Mouse (Mus musculus) gastrocnemius, postnatal 25 days (tissue): ENCODE measurements around the gene Rnf145. TPM values are rescaled to one million over a fixed set of nuclear protein-coding genes. Genes with fewer than 3 reads are reported as not detected.

Experiments used
- DNase-seq: peaks from one replicate; pipeline ENCODE4 v3.0.0; 2022
- total RNA-seq, 2 experiments: library from RNA; stranded (reverse); gene quantifications; 1 replicate in 1 of 2; 2 replicates in 1 of 2; pipeline ENCODE4 v1.2.3; 2021

Gene Rnf145
- total RNA-seq, 2 experiments from 2014 or later = 8.1 to 10.9 TPM

DNA sequence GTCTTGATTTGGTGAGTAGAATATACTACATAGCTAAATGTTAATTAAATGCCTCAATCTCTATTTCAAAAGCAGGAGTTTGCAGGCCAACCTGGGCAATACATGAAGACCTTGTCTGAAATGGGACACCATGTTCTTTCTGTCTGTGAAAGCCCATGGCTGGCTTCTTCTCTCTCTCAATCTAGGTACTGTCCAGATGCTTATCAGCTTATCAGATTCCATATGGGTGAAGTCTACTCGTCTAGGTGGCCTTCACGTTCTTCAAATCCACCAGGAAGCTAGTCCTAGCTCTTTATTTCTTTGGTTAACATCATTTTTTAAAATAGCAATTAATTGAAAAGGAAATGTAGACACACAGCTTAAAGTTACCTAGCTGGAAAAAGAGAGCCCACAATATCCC lies 8.9 kb upstream of the Rnf145 start:
- no peak for DNase-seq

GRCm38 (mm10) chr11:44510371-44510770 lies 8.4 kb upstream of the Rnf145 start:
- no peak for DNase-seq

DNA sequence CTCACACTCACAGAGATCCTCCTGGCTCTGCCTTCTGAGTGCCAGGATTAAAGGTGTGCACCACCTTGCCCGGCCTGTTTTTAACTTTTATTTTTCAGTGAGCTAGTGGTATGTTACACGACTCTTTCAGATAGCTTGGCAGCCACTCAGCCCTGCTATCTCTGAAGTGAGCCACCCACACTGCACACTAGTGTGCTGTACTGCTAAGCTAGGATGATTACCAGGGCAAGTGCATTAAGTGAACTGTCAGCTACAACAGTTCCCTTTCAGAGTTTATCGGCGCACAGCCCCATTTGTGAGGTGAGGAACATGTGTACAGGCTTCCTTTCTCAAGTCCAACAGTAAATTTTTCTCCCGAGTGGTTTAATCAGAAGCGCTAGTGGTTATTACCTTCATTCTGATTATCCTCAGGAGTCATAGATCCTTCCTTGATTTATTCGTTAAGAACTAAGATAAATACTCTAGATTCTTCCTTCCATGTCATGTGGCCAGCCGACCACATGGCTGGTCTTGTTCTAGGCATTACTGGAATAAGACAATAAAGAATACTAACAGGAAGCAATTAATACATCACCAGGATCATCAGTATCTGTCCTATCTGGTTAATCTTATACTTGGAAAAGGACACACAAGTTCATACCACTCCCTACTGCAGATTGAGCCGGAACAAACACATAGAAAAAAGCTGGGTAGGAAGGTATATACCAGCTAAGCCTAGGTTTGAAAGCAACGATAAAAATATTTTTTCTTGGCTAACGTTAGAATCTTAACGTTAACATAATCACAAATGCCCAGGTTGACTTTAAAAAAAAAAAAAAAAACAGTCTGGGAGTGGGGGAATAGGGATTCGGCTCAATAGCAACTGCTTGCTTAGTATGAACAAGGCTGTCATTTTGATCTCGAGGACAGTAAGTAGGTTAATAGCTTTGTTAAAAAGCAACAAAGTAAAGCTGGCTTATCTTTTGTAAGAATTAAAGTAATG lies 6.4 kb upstream of the Rnf145 start:
- DNase-seq = no peak

- no peak for DNase-seq
Observed at GRCm38 (mm10) chr11:44513026-44513422, 5.7 kb upstream of the Rnf145 start.

- DNase-seq = no peak
Observed at GRCm38 (mm10) chr11:44514666-44515065, 4.1 kb upstream of the Rnf145 start.

DNA sequence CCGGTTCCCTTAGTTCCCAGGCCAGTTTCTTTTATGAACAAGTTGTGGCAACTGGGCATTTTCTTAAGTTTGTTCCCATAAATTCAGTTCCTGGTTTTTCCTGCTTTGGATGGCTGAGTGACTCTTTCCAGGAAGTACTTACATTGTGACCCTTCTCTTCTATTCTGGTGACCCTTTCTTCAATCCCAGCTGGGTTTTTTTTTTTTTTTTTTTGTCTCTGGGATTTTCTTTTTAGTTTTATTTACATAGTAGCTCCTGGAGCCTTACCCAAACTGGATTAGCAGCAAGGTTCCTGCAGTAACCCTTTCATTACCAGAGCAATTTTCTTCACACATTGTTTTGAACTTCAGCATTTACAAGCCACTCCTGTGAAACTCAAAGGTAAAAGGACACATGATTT lies 2.4 kb upstream of the Rnf145 start:
- DNase-seq = no peak

DNA sequence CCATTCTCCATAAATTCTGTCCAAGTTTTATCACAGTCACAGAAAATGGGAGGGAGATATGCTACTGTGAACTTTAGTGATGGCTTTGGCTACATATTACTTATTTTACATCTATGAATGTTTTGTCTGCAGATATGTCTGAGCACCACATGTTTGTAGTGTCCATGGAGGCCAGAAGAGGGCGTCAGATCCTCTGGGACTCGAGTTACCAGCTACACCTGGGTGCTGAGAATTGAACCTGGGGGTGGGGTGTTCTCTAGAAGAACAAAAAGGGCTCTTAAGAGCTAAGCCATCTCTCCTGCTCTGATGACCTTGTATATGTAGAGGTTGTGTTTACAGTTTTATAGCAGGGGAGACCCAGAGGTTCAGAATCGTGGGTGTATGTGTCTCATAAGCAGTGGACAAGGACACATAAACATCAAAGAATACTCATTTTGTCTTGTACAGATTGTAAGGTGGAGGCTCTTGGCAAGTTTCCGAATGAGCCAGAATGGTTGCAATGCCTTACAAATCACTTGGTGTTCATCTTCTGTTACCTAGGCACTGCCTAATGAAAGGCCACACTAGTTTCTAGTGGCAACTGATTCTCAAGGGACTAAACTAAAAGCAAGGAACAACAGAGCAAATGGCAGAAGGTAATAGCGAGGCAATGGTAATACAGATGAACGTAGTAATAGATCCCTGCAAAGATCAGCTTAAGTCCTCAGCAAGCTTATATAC lies 1.0 kb upstream of the Rnf145 start:
- DNase-seq = no peak

DNA sequence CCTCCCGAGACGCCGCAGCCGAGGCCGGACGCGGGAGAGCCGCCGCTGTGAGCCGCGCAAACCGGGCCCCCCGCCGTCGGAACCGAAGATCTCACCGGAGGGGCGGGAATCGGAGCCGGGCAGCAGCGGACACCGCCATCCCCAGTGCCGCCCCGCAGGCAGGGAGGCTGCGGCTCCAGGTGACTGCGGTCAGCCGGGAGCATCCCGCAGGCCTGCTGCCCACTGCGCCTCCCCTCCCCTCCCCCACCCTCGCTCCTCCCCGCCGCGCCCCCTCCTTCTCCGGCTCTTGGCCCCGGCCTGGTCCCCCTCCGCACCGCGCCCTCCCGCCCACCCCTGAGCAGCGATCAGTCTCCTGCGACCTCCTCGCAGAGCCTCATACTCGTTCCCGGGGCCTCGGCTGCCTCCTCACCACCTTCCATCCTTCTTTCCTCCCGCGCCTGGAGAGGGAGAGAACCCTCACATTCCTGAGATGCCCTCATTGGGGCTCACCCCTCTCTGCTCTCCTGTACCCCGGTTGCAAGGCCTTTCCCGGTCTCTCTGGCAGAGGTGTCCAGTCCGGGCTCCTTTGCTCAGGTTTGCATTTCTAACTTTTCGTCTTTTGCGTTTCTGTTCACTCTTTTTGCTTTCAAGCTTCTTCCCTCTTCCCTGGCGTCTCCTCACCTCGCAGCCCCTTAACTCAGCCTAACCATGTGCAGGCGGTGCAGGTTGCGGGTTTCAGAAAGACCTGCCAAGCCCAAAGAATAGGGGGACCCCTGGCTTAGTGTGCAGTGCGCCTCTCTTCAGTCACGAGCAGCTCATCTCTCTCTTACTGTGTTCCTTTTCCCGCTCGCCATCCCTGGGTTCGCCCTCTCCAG lies 559 bp downstream of the Rnf145 start:
- DNase-seq = no peak

DNA sequence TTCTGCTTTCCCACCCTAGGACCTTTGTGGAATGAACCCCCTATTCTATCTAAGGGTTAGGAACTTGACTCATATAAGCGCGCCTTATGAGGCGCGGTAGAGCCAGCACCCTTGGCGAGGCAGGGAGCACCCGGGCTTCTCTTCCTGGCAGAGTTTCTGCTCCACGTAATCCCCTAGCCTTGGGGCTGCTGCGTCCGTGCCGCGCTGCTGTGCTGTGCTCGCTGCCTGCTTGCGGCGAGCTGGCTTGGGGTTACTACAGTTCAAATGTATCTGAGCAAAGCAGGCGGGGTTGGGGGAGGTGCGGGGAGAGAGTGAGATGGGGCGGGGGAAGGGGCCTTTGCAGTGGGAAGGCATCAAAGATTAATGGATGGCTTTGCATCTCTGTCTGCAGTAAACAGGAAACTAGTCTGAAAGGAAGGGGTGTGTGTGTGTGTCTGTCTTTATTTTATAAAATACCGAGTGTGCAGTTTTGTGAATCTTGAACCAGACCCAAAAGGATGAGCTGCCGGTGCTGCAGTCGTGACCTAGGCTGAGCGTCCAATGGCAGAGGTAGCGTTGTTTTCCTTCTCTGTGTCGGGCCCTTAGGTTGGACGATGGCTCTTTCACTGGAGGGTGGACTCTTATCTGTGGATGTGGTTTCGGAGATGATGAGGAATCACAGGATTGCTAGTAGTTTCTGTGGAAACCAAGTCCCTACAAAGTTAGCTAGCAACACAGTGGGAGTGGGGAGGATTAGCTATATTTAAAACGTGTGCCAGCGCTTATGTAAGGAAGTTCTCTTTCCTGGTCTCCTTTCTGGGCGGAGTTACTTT lies 1.4 kb downstream of the Rnf145 start:
- peak; percentile 75 for DNase-seq

DNA sequence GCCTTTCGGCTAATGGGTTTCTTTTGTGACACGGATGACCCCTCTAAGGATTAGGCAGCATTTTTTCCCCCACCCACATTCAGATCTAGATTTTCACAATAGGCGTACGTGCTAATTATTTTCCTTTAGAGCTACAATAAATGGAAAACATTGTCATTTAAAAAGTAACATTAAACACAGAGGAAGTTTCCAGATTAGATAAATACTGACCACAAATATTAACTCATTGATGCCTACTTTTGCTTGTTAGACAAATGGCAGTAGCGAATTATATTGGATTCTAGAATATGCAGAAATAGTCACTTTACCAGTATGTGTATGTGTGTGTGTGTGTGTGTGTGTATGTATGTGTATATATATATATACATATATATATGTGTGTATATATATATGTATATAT lies 3.8 kb downstream of the Rnf145 start:
- no peak for DNase-seq

- DNase-seq = no peak
Observed at GRCm38 (mm10) chr11:44525765-44526164, 7.0 kb downstream of the Rnf145 start.

DNA sequence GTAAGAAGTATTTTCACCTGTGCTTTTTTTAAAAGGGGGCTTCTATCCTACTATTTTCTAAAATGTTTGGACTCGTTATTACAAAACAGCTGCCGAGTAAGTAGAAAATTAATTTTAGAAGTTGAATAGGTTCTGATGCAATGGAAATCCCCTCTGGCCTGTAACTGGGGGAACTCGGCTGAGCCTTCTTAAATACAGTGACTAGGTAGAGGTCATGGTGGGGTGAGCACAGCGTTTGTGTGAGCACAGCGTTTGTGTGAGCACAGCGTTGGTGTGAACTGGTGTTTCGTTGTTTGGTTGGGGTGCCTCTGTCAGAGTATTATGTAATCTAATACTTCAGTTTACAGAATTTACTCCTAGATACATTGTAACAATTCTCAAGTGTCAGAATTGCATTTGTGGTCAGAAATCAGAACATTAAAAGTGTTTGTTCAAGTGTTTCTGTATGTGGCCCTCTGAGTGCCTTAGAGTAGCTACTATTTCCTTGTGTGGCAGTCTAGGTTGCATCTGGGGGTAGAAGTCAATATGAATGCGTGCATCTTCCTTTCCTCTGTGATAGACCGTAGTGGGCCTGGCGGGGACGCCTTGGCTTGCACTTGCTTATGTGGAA lies 8.0 kb downstream of the Rnf145 start:
- no peak for DNase-seq

- no peak for DNase-seq
Observed at GRCm38 (mm10) chr11:44528560-44529199, 9.9 kb downstream of the Rnf145 start.

DNA sequence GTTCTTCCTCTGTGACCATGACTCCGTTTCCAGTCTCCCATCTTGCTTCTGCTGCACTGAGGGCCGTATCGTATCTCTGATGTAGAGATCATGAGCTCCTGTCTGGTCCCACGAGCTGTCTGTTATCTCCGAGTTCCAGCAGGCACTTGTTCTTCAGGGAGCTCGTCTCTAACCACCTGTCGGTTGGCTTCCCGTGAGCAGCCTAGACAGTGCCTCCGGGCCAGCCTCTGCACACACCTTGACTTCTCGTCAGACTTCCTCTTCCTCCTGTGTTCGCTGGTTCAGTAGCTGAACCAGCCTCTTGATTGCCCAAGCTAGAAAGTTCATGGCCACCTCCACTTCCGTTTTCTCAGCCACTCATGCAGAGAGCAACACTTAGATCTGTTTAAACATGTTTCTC lies 10.4 kb downstream of the Rnf145 start:
- no peak for DNase-seq

DNA sequence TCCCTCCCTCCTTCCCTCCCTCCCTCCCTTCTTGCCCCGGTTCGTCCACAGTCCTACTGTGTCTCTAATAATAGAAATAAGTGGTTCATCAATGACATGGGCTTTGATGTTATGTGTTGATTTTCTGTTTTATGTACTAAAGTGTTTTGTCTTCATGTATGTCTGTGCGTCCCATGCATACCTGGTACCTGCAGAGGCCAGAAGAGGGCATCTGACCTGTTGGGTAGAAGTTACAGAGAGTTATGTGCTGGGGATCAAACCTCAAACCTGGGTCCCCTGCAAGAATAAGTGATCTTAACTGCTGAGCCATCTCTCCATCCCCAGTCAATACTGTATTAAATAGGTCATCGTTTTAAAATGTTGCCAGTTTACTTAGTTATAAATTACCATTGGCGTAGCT lies 11.0 kb downstream of the Rnf145 start:
- no peak for DNase-seq

DNA sequence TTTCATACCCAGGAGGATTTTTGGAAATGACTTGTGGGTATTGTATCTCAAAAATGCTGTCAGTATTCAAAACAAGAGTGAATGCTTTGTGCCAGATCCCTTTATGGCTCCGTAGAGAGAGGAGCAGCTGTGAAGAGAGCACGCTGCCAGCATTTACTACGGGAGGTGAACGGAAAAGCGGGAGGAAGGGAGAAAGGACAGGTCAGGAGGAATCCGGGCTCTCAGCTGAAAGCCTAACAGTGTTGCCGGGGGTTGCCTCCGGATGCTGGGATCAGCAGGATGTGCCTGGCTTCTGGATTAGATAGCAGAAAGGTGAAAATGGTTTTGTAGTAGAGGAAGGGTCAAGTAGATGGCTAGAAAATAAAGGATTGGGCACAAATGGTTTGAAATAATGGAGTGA lies 11.6 kb downstream of the Rnf145 start:
- DNase-seq = no peak

DNA sequence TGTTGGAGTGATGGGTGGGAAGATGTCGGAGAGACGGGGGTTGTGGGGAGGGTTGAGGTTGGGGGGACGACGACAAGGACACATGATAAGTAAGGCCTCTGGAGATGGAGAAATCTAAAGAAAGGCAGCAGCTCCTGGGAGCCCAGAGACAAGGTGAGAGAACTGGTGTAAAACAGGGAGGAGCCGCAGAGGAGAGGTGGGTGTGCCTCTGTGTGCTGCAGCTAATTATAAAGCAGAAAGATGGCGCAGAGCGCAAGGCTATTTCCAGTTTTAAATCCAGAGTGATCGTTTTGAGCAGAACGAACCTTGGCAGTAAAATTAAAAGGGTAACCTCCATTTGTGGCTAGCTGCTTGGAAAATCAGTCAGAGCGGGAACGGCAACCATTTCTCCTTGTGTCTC lies 12.1 kb downstream of the Rnf145 start:
- no peak for DNase-seq

- no peak for DNase-seq
Observed at GRCm38 (mm10) chr11:44531617-44532016, 12.9 kb downstream of the Rnf145 start.

DNA sequence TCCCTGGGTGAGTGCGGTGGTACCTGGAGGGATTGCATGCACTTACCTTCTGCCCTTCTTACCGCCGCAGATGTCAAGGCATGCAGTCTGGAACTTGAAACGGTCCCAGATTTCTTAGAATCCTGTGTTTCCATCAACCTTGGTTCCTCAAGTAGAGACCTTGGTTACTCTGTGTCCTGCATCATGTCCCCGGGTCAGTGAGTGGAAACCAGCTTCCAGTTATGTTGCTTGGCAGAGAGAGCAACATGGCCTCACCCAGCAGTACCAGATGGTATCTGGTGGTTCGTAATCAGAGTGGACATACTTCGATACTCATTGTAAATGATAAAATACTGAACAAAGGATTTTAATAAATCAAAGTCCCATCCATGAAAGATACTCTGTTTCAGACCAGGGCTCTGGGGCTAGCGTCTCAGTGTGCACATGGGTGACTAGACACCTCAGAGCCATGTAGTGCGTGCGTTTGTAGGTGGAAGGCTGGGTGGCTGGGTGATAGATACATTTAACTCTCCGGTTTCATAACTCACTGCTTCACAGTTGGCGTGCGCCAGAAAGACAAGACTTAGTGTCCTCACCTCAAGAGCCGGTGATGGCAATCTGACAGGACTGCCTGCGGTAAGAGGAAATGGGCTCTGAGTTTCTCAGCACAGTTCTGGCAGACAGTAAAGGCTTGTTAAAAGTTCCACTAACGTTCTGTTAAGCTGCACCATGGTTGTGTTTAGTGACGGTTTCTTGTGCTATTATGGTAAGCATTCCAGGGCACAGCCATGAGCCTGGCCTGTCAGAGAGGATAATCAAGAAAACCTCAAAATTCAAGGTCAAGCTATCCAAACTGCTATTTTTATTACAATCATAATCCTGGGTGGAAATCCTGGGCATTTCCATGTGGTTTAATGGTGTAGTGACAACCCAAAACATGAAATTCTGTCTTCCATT lies 14.3 kb downstream of the Rnf145 start:
- DNase-seq = no peak
